Mouse (Mus musculus): ENCODE results near the gene Tor3a.

Gene Tor3a

DNA sequence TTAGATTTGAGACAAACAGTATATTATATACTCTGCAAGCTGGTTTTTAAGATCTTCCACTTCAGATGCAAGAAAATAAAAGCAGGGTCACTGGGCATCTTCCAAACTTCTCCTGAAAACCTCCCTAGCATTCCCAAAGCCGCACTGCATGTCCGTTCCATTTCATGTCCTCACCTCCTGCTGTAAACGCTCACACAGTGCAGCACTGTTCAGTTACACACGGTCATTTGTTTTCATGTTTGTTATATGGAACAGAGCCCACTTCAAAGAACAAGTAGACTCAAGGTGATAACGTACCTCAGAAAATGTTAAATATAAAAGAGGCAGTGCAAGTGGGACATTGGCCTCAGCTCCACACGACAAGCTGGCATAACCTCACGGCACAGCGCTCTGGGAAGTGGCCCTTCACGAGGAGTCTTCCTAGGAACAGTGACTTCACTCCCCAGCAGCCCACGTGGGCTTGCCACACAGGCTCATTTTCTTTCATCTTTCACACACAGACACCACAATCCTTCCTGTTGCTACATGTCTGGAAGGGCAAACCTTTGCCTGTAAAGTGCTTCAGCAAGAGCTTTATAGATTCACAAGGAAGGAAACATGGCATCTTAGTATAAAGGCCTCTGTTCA is 36.4 kb upstream of the Tor3a start:
- H3K27me3 ChIP-seq (ENCODE audit: insufficient read depth, low read length), result no peaks in the 10 kb centered on the region
- TF ChIP-seq NANOG (IDR thresholded peaks at IDR 0.05; ENCODE audit: borderline replicate concordance, low read length) (no peak), POU5F1 (IDR thresholded peaks at IDR 0.05; ENCODE audit: borderline replicate concordance, low read length) (no peak), CTCF (conservative IDR thresholded peaks at IDR 0.05; ENCODE audit: low read length) (no peak)
- H3K4me1 ChIP-seq (replicated peaks; ENCODE audit: low read depth, low read length), result peaks cover 40% of the 10 kb centered on the region
- H3K4me3 ChIP-seq (replicated peaks; ENCODE audit: low read length), result no peak overlapping the region
- H3K9me3 ChIP-seq (ENCODE audit: low read length), result no peaks in the 10 kb centered on the region
- H3K36me3 ChIP-seq (ENCODE audit: insufficient read depth, low read length), result peaks cover 5% of the 10 kb centered on the region

DNA sequence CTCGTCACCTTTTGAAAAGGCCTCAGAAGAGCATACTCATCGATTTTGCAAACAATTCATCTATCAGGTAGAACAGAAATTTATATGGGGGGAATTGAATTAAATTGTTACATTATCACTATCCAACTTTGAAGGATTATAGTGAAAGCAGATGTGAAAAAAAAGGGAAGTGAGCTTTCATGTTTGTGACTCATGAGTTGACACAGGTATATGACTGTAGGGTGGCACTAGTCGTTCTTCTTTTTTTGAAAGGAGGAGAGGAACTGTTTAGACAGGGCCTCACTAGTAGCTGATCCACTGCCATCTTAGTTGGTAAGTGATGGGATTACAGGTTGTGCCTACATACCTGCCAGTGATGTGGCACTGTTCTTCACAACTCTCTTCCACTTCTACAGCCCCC is 34.5 kb upstream of the Tor3a start:
- H3K27me3 ChIP-seq (ENCODE audit: insufficient read depth, low read length), result no peaks in the 10 kb centered on the region
- no peak for TF ChIP-seq POU5F1 (IDR thresholded peaks at IDR 0.05; ENCODE audit: borderline replicate concordance, low read length)
- no peak for TF ChIP-seq CTCF (conservative IDR thresholded peaks at IDR 0.05; ENCODE audit: low read length)
- TF ChIP-seq NANOG (IDR thresholded peaks at IDR 0.05; ENCODE audit: borderline replicate concordance, low read length), result no peak
- H3K9me3 ChIP-seq (ENCODE audit: low read length), result no peaks in the 10 kb centered on the region
- H3K36me3 ChIP-seq (ENCODE audit: insufficient read depth, low read length), result peaks cover 21% of the 10 kb centered on the region
- peaks cover 41% of the 10 kb centered on the region for H3K4me1 ChIP-seq (replicated peaks; ENCODE audit: low read depth, low read length)
- no peak overlapping the region for H3K4me3 ChIP-seq (replicated peaks; ENCODE audit: low read length)

DNA sequence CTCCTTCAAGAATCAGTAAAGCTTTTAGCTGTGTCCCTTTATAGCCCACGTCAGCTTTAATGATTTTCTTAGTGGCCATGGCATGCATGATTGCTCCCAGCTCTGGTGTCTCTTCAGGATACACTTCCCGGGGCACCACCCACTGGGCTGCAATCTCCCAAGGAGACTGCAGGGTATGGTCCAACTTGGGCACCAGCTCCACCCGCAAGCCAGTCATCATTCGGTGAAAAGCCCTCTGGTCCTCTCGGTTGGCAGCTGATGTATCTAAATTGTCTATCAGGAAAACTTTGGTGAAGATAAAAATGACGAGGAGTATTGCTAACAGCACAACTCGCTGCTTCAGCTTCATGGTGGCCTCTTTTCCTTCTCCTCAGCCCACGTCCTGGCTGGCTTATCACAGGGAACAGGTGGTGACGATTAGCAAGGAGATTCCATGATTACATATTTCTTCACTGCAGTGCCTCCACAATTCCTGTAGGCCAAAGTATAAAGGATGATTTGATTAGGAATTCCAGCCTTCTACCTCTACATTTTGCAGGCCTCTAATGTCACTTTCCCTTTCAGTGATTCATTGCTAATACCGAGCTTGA is 31.6 kb upstream of the Tor3a start:
- H3K9me3 ChIP-seq (ENCODE audit: low read length), result no peaks in the 10 kb centered on the region
- H3K27me3 ChIP-seq (ENCODE audit: insufficient read depth, low read length), result no peaks in the 10 kb centered on the region
- no peak for TF ChIP-seq CTCF (conservative IDR thresholded peaks at IDR 0.05; ENCODE audit: low read length)
- peaks cover 32% of the 10 kb centered on the region for H3K36me3 ChIP-seq (ENCODE audit: insufficient read depth, low read length)
- no peak overlapping the region for H3K4me3 ChIP-seq (replicated peaks; ENCODE audit: low read length)
- peaks cover 44% of the 10 kb centered on the region for H3K4me1 ChIP-seq (replicated peaks; ENCODE audit: low read depth, low read length)

DNA sequence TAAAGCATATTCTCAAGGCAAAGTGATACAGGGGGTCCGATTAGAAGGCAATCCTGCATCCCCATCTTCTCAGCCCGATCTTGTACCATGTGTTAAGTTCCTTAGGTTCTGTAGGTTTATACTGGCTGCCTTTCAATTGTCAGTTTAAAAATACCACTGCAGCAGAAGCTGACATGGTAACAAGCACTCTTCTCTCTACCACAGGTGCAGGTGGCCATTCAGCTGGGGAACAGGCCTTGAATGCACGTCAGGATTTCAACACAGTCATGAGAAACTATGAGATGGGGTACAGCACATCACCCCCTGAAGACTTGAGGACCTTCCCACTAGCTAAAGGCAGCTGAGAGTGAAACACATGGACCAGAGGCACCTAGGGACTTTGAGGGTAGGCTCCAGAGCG is 29.3 kb upstream of the Tor3a start:
- Histone ChIP-seq H3K9me3 (ENCODE audit: low read length) (no peaks in the 10 kb centered on the region), H3K4me3 (replicated peaks; ENCODE audit: low read length) (no peak overlapping the region), H3K36me3 (ENCODE audit: insufficient read depth, low read length) (peaks cover 32% of the 10 kb centered on the region), H3K4me1 (replicated peaks; ENCODE audit: low read depth, low read length) (peaks cover 26% of the 10 kb centered on the region), H3K27me3 (ENCODE audit: insufficient read depth, low read length) (no peaks in the 10 kb centered on the region)
- TF ChIP-seq CTCF (conservative IDR thresholded peaks at IDR 0.05; ENCODE audit: low read length), result no peak
- TF ChIP-seq POU5F1 (IDR thresholded peaks at IDR 0.05; ENCODE audit: borderline replicate concordance, low read length), result no peak
- TF ChIP-seq NANOG (IDR thresholded peaks at IDR 0.05; ENCODE audit: borderline replicate concordance, low read length), result no peak

DNA sequence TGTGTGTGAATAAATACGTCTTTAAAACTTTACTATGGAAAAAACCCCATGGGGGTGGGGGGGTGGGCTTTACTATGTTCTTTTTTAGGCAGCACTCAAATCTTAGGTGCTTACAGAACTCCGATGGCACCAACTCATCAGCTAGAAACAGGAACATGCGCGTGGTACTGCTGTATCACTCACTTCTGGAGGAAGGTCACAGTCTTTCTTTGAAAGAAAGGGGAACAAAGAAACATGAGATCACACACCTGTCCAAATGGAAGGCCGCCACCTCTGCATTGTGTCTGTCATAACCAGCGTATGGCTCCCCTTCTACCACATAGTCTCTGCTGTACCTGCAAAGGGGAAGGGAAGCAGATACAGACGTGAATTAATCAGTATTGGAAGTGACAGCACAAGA is 28.0 kb upstream of the Tor3a start:
- H3K4me1 ChIP-seq (replicated peaks; ENCODE audit: low read depth, low read length), result peaks cover 15% of the 10 kb centered on the region

DNA sequence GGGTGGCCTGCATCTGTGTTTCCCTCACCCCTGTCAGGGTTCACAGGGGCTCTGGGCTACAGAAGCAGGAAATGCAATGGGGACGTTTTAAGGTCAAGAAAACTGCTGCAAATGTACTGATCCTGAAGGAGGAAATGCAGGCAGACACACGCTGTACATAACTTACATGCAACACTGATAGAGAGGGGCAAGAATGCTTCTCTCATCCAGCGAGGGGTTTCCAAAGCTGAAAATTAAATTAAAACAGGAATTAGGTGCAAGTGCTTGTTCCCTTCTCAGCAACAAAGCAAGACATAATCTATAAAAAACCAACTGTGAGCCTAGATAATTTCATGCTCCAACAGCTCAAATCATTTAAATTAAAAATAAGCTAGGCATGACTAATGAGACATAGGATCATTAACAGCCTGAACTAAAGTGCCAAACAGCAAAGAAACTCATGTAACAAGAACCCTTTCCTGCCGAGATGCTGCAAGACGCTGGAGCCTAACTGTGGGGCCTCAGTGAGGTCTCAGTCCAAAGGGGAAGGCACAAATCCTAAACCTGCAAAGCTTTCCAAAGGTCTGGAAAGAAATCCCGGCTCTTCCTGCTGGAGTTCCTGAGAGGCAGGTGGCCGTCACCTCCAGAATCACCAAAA is 12.0 kb upstream of the Tor3a start:
- TF ChIP-seq NANOG (IDR thresholded peaks at IDR 0.05; ENCODE audit: borderline replicate concordance, low read length) (no peak), POU5F1 (IDR thresholded peaks at IDR 0.05; ENCODE audit: borderline replicate concordance, low read length) (no peak), CTCF (conservative IDR thresholded peaks at IDR 0.05; ENCODE audit: low read length) (no peak)
- no peak overlapping the region for H3K4me3 ChIP-seq (replicated peaks; ENCODE audit: low read length)

More for the DNA sequence above, 28.0 kb upstream of the Tor3a start:
- Histone ChIP-seq H3K36me3 (ENCODE audit: insufficient read depth, low read length) (peaks cover 37% of the 10 kb centered on the region), H3K4me3 (replicated peaks; ENCODE audit: low read length) (no peak overlapping the region), H3K27me3 (ENCODE audit: insufficient read depth, low read length) (no peaks in the 10 kb centered on the region), H3K9me3 (ENCODE audit: low read length) (no peaks in the 10 kb centered on the region)
- no peak for TF ChIP-seq POU5F1 (IDR thresholded peaks at IDR 0.05; ENCODE audit: borderline replicate concordance, low read length)
- no peak for TF ChIP-seq CTCF (conservative IDR thresholded peaks at IDR 0.05; ENCODE audit: low read length)
- TF ChIP-seq NANOG (IDR thresholded peaks at IDR 0.05; ENCODE audit: borderline replicate concordance, low read length), result no peak

DNA sequence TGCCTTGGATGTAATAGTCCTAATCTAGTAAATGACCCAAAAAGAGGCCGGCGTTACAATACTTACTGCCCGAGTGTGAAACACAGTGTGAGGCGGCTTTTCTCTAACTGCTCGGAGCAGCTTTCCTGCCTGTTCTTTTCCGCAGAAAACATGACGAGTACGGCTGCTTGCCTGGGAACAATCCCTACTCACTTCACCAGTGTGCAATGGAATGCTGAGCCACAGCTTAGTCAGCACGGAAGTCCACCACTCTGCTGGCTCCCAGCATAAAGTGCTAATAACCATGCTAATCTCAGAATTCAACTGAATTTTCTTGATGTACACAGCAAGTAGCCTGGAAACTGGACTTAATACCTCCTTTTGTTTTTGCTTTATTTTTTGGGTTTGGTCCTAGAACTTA is 5.4 kb upstream of the Tor3a start:
- no peaks in the 10 kb centered on the region for H3K9me3 ChIP-seq (ENCODE audit: low read length)
- no peak overlapping the region for H3K4me3 ChIP-seq (replicated peaks; ENCODE audit: low read length)
- peaks cover 22% of the 10 kb centered on the region for H3K36me3 ChIP-seq (ENCODE audit: insufficient read depth, low read length)
- peaks cover 42% of the 10 kb centered on the region for H3K4me1 ChIP-seq (replicated peaks; ENCODE audit: low read depth, low read length)
- peaks cover 4% of the 10 kb centered on the region for H3K27me3 ChIP-seq (ENCODE audit: insufficient read depth, low read length)
- no peak for TF ChIP-seq NANOG (IDR thresholded peaks at IDR 0.05; ENCODE audit: borderline replicate concordance, low read length)
- TF ChIP-seq CTCF (conservative IDR thresholded peaks at IDR 0.05; ENCODE audit: low read length), result no peak
- TF ChIP-seq POU5F1 (IDR thresholded peaks at IDR 0.05; ENCODE audit: borderline replicate concordance, low read length), result no peak

More for the DNA sequence above, 12.0 kb upstream of the Tor3a start:
- Histone ChIP-seq H3K27me3 (ENCODE audit: insufficient read depth, low read length) (no peaks in the 10 kb centered on the region), H3K4me1 (replicated peaks; ENCODE audit: low read depth, low read length) (peaks cover 3% of the 10 kb centered on the region), H3K36me3 (ENCODE audit: insufficient read depth, low read length) (peaks cover 63% of the 10 kb centered on the region), H3K9me3 (ENCODE audit: low read length) (no peaks in the 10 kb centered on the region)

DNA sequence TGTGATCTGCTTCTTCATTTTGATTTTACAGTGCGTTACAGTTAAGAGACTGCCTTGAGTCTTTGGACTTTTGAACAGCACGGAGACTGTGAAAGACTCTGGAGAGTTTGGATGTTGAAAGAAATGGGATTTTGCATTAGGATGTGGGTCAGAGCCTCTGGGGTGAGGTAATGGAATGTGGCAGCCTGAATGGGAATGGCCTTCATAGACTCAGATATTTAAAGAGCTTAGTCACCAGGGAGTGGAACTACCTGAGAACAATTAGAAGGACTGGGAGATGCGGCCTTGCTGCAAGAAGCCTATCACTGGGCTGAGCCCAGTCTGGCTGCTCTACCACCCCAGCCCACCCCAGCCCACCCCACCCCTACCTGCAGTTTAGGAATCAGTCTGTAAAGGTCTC is 3.1 kb upstream of the Tor3a start:
- Histone ChIP-seq H3K9me3 (ENCODE audit: low read length) (no peaks in the 10 kb centered on the region), H3K36me3 (ENCODE audit: insufficient read depth, low read length) (peaks cover 17% of the 10 kb centered on the region), H3K27me3 (ENCODE audit: insufficient read depth, low read length) (peaks cover 7% of the 10 kb centered on the region), H3K4me1 (replicated peaks; ENCODE audit: low read depth, low read length) (peaks cover 62% of the 10 kb centered on the region), H3K4me3 (replicated peaks; ENCODE audit: low read length) (no peak overlapping the region)
- TF ChIP-seq NANOG (IDR thresholded peaks at IDR 0.05; ENCODE audit: borderline replicate concordance, low read length), result no peak
- no peak for TF ChIP-seq CTCF (conservative IDR thresholded peaks at IDR 0.05; ENCODE audit: low read length)
- TF ChIP-seq POU5F1 (IDR thresholded peaks at IDR 0.05; ENCODE audit: borderline replicate concordance, low read length), result no peak
